Mouse (Mus musculus): ENCODE measurements around the gene Bcl2l11. TPM values are rescaled to one million over a fixed set of nuclear protein-coding genes. Genes with fewer than 3 reads are reported as not detected.

The Bcl2l11 gene
- polyA plus RNA-seq, 1 experiment = 75.5 TPM

GRCm38 (mm10) chr2:128137480-128138276 lies 11.8 kb downstream of the Bcl2l11 start:
- peaks cover 12% of the 10 kb centered on the region; the same call in 1 of the 2 replicates for H3K9me3 ChIP-seq (replicated peaks; ENCODE audit: control insufficient read depth, insufficient read depth, low read length, poor library complexity, severe bottlenecking)
- H3K36me3 ChIP-seq (ENCODE audit: control insufficient read depth, insufficient read depth, low read length, poor library complexity, severe bottlenecking) = peaks cover 33% of the 10 kb centered on the region
- no peak for TF ChIP-seq POLR2A (IDR thresholded peaks at IDR 0.05; ENCODE audit: insufficient read depth, low read length)
- no peak for TF ChIP-seq CTCF (IDR thresholded peaks at IDR 0.05; ENCODE audit: low read depth, low read length)
- peaks cover 7% of the 10 kb centered on the region for H3K4me1 ChIP-seq (ENCODE audit: control insufficient read depth, insufficient read depth, low read length)
- H3K4me3 ChIP-seq (ENCODE audit: low read depth, low read length) = no peak overlapping the region
- H3K9ac ChIP-seq (ENCODE audit: low read depth, poor library complexity, severe bottlenecking) = no peak overlapping the region
- no peaks in the 10 kb centered on the region for H3K27me3 ChIP-seq (ENCODE audit: control insufficient read depth, insufficient read depth, low read length, poor library complexity, severe bottlenecking)
- H3K27ac ChIP-seq (ENCODE audit: insufficient read depth, low read length) = no peak overlapping the region

GRCm38 (mm10) chr2:128138924-128139323 lies 13.1 kb downstream of the Bcl2l11 start:
- Histone ChIP-seq H3K36me3 (ENCODE audit: control insufficient read depth, insufficient read depth, low read length, poor library complexity, severe bottlenecking) (peaks cover 37% of the 10 kb centered on the region), H3K27ac (ENCODE audit: insufficient read depth, low read length) (no peak overlapping the region), H3K9me3 (replicated peaks; ENCODE audit: control insufficient read depth, insufficient read depth, low read length, poor library complexity, severe bottlenecking) (peaks cover 12% of the 10 kb centered on the region; the same call in 1 of the 2 replicates), H3K4me3 (ENCODE audit: low read depth, low read length) (no peak overlapping the region), H3K9ac (ENCODE audit: low read depth, poor library complexity, severe bottlenecking) (no peak overlapping the region), H3K4me1 (ENCODE audit: control insufficient read depth, insufficient read depth, low read length) (peaks cover 7% of the 10 kb centered on the region), H3K27me3 (ENCODE audit: control insufficient read depth, insufficient read depth, low read length, poor library complexity, severe bottlenecking) (no peaks in the 10 kb centered on the region)
- no peak for TF ChIP-seq CTCF (IDR thresholded peaks at IDR 0.05; ENCODE audit: low read depth, low read length)
- TF ChIP-seq EP300 (IDR thresholded peaks at IDR 0.05; ENCODE audit: insufficient read depth, low read depth, low read length) = no peak
- TF ChIP-seq POLR2A (IDR thresholded peaks at IDR 0.05; ENCODE audit: insufficient read depth, low read length) = no peak

GRCm38 (mm10) chr2:128139781-128140180 lies 13.9 kb downstream of the Bcl2l11 start:
- H3K27ac ChIP-seq (ENCODE audit: insufficient read depth, low read length) = no peak overlapping the region
- no peak for TF ChIP-seq CTCF (IDR thresholded peaks at IDR 0.05; ENCODE audit: low read depth, low read length)
- no peak for TF ChIP-seq POLR2A (IDR thresholded peaks at IDR 0.05; ENCODE audit: insufficient read depth, low read length)
- TF ChIP-seq EP300 (IDR thresholded peaks at IDR 0.05; ENCODE audit: insufficient read depth, low read depth, low read length) = no peak
- no peak overlapping the region for H3K4me3 ChIP-seq (ENCODE audit: low read depth, low read length)
- H3K36me3 ChIP-seq (ENCODE audit: control insufficient read depth, insufficient read depth, low read length, poor library complexity, severe bottlenecking) = peaks cover 30% of the 10 kb centered on the region
- no peaks in the 10 kb centered on the region for H3K27me3 ChIP-seq (ENCODE audit: control insufficient read depth, insufficient read depth, low read length, poor library complexity, severe bottlenecking)
- peaks cover 8% of the 10 kb centered on the region; the same call in 1 of the 2 replicates for H3K9me3 ChIP-seq (replicated peaks; ENCODE audit: control insufficient read depth, insufficient read depth, low read length, poor library complexity, severe bottlenecking)
- peaks cover 7% of the 10 kb centered on the region for H3K4me1 ChIP-seq (ENCODE audit: control insufficient read depth, insufficient read depth, low read length)
- no peak overlapping the region for H3K9ac ChIP-seq (ENCODE audit: low read depth, poor library complexity, severe bottlenecking)

- peaks cover 7% of the 10 kb centered on the region for H3K4me1 ChIP-seq (ENCODE audit: control insufficient read depth, insufficient read depth, low read length)
- peaks cover 26% of the 10 kb centered on the region for H3K36me3 ChIP-seq (ENCODE audit: control insufficient read depth, insufficient read depth, low read length, poor library complexity, severe bottlenecking)
- no peak overlapping the region for H3K27ac ChIP-seq (ENCODE audit: insufficient read depth, low read length)
- no peaks in the 10 kb centered on the region for H3K27me3 ChIP-seq (ENCODE audit: control insufficient read depth, insufficient read depth, low read length, poor library complexity, severe bottlenecking)
- H3K9me3 ChIP-seq (replicated peaks; ENCODE audit: control insufficient read depth, insufficient read depth, low read length, poor library complexity, severe bottlenecking) = peaks cover 7% of the 10 kb centered on the region; the same call in 1 of the 2 replicates
- H3K4me3 ChIP-seq (ENCODE audit: low read depth, low read length) = no peak overlapping the region
- TF ChIP-seq CTCF (IDR thresholded peaks at IDR 0.05; ENCODE audit: low read depth, low read length) (peak; percentile 10), EP300 (IDR thresholded peaks at IDR 0.05; ENCODE audit: insufficient read depth, low read depth, low read length) (no peak)
- H3K9ac ChIP-seq (ENCODE audit: low read depth, poor library complexity, severe bottlenecking) = no peak overlapping the region
Measured at GRCm38 (mm10) chr2:128140183-128140582, 14.3 kb downstream of the Bcl2l11 start.

GRCm38 (mm10) chr2:128143992-128144391 lies 18.2 kb downstream of the Bcl2l11 start:
- no peak for TF ChIP-seq EP300 (IDR thresholded peaks at IDR 0.05; ENCODE audit: insufficient read depth, low read depth, low read length)
- H3K4me1 ChIP-seq (ENCODE audit: control insufficient read depth, insufficient read depth, low read length) = peaks cover 1% of the 10 kb centered on the region
- H3K9ac ChIP-seq (ENCODE audit: low read depth, poor library complexity, severe bottlenecking) = no peak overlapping the region
- peaks cover 29% of the 10 kb centered on the region for H3K36me3 ChIP-seq (ENCODE audit: control insufficient read depth, insufficient read depth, low read length, poor library complexity, severe bottlenecking)
- no peaks in the 10 kb centered on the region for H3K9me3 ChIP-seq (replicated peaks; ENCODE audit: control insufficient read depth, insufficient read depth, low read length, poor library complexity, severe bottlenecking)
- no peak overlapping the region for H3K27ac ChIP-seq (ENCODE audit: insufficient read depth, low read length)
- H3K4me3 ChIP-seq (ENCODE audit: low read depth, low read length) = no peak overlapping the region
- no peaks in the 10 kb centered on the region for H3K27me3 ChIP-seq (ENCODE audit: control insufficient read depth, insufficient read depth, low read length, poor library complexity, severe bottlenecking)

- H3K27ac ChIP-seq (ENCODE audit: insufficient read depth, low read length) = no peak overlapping the region
- TF ChIP-seq CTCF (IDR thresholded peaks at IDR 0.05; ENCODE audit: low read depth, low read length) (no peak), POLR2A (IDR thresholded peaks at IDR 0.05; ENCODE audit: insufficient read depth, low read length) (no peak), EP300 (IDR thresholded peaks at IDR 0.05; ENCODE audit: insufficient read depth, low read depth, low read length) (no peak)
- H3K4me1 ChIP-seq (ENCODE audit: control insufficient read depth, insufficient read depth, low read length) = no peaks in the 10 kb centered on the region
- H3K9me3 ChIP-seq (replicated peaks; ENCODE audit: control insufficient read depth, insufficient read depth, low read length, poor library complexity, severe bottlenecking) = no peaks in the 10 kb centered on the region
- peaks cover 35% of the 10 kb centered on the region for H3K36me3 ChIP-seq (ENCODE audit: control insufficient read depth, insufficient read depth, low read length, poor library complexity, severe bottlenecking)
- no peak overlapping the region for H3K4me3 ChIP-seq (ENCODE audit: low read depth, low read length)
- H3K27me3 ChIP-seq (ENCODE audit: control insufficient read depth, insufficient read depth, low read length, poor library complexity, severe bottlenecking) = no peaks in the 10 kb centered on the region
- no peak overlapping the region for H3K9ac ChIP-seq (ENCODE audit: low read depth, poor library complexity, severe bottlenecking)
Measured at GRCm38 (mm10) chr2:128145433-128145832, 19.6 kb downstream of the Bcl2l11 start.
